Mouse (Mus musculus) urinary bladder, postnatal 10 days (tissue): ENCODE data around the gene Irak2.

Experiments
- DNase-seq: peaks from one replicate; pipeline ENCODE4 v3.0.0; 2022; ENCODE audit warnings: low spot score

The Irak2 gene

GRCm38 (mm10) chr6:113642605-113643004 is 4.3 kb downstream of the Irak2 start:
- no peak for DNase-seq

GRCm38 (mm10) chr6:113643021-113643420 is 4.8 kb downstream of the Irak2 start:
- DNase-seq, result no peak

- DNase-seq, result no peak
These were observed 5.7 kb downstream of the Irak2 start for GRCm38 (mm10) chr6:113643967-113644366.

GRCm38 (mm10) chr6:113644808-113645207 is 6.5 kb downstream of the Irak2 start:
- no peak for DNase-seq

- no peak for DNase-seq
These were observed 11.3 kb downstream of the Irak2 start for GRCm38 (mm10) chr6:113649346-113650196.

- no peak for DNase-seq
These were observed 12.0 kb downstream of the Irak2 start for GRCm38 (mm10) chr6:113650197-113650640.

GRCm38 (mm10) chr6:113651626-113652025 is 13.4 kb downstream of the Irak2 start:
- DNase-seq, result no peak

- no peak for DNase-seq
These were observed 15.3 kb downstream of the Irak2 start for GRCm38 (mm10) chr6:113653551-113653950.

GRCm38 (mm10) chr6:113654102-113654501 is 15.8 kb downstream of the Irak2 start:
- DNase-seq, result no peak

GRCm38 (mm10) chr6:113654753-113655397 is 16.6 kb downstream of the Irak2 start:
- no peak for DNase-seq

GRCm38 (mm10) chr6:113655475-113655874 is 17.2 kb downstream of the Irak2 start:
- DNase-seq, result no peak

GRCm38 (mm10) chr6:113656847-113657246 is 18.6 kb downstream of the Irak2 start:
- DNase-seq, result no peak

GRCm38 (mm10) chr6:113658226-113658625 is 20.0 kb downstream of the Irak2 start:
- DNase-seq, result no peak

GRCm38 (mm10) chr6:113659648-113660491 is 21.6 kb downstream of the Irak2 start:
- DNase-seq, result no peak

GRCm38 (mm10) chr6:113660492-113661352 is 22.5 kb downstream of the Irak2 start:
- DNase-seq, result no peak

GRCm38 (mm10) chr6:113661353-113662241 is 23.3 kb downstream of the Irak2 start:
- no peak for DNase-seq

- no peak for DNase-seq
These were observed 24.9 kb downstream of the Irak2 start for GRCm38 (mm10) chr6:113662964-113663700.

GRCm38 (mm10) chr6:113664305-113664704 is 26.0 kb downstream of the Irak2 start:
- DNase-seq, result no peak

- no peak for DNase-seq
These were observed 29.4 kb downstream of the Irak2 start for GRCm38 (mm10) chr6:113667611-113668122.
